Comparison of ENCODE assay signal across 11 mouse cellular contexts in genomic region chr2:132513371-132514181, GRCm38 (mm10).
A peak's percentile ranks its signal among the peaks of the same experiment; 100 is the strongest.
DNase-seq lines count a peak whose midpoint lies in the region; ATAC-seq and TF ChIP-seq lines count a peak whose summit lies in the region.
"Had no signal": no experiment of that assay in that cellular context is flagged by ENCODE, and none has a peak within 500 bp of the region (broad histone marks: within the 10 kb centered on the region; RNA-seq: fewer than 3 reads in every experiment).

No protein-coding gene starts in this region.

- WGBS in liver, embryonic 11.5 days, result 64% methylated on average over 12 of the region's 12 CpGs
- WGBS in kidney, adult 2 months, result 72% methylated on average over 12 of the region's 12 CpGs

- H3K27ac ChIP-seq in liver, embryonic 11.5 days (ENCODE audit: low read depth, low read length), result no peak overlapping the region
- no peak overlapping the region for H3K27ac ChIP-seq in kidney, adult 2 months (ENCODE audit: insufficient read depth, low read depth, low read length)
- H3K27ac ChIP-seq: macrophage; neural tube, embryonic 13.5 days; stomach, postnatal 0 days had no signal

- TF ChIP-seq POLR2A in kidney, adult 2 months (IDR thresholded peaks at IDR 0.05; ENCODE audit: low read depth, low read length), result no peak

- no peaks in the 10 kb centered on the region for H3K27me3 ChIP-seq in liver, embryonic 11.5 days (replicated peaks; ENCODE audit: control insufficient read depth, insufficient read depth, low read length)
- H3K27me3 ChIP-seq in kidney, adult 2 months (replicated peaks; ENCODE audit: control insufficient read depth, insufficient read depth, low read length), result no peaks in the 10 kb centered on the region
- H3K27me3 ChIP-seq: neural tube, embryonic 13.5 days had no signal

- peak overlapping the region; percentile 76 for H3K4me2 ChIP-seq in liver, embryonic 11.5 days
- H3K4me2 ChIP-seq: neural tube, embryonic 13.5 days had no signal

- no peak for TF ChIP-seq CTCF in kidney, adult 2 months (conservative IDR thresholded peaks at IDR 0.05; ENCODE audit: insufficient read depth, insufficient read length, low read depth, low read length)

- H3K4me3 ChIP-seq in liver, embryonic 11.5 days (ENCODE audit: low read depth, low read length), result no peak overlapping the region
- no peak overlapping the region for H3K4me3 ChIP-seq in kidney, adult 2 months (ENCODE audit: insufficient read depth, low read depth, low read length)
- H3K4me3 ChIP-seq: neural tube, embryonic 13.5 days had no signal

- ATAC-seq in liver, embryonic 11.5 days (replicated peaks; ENCODE audit: low FRiP score), result no peak
- ATAC-seq in megakaryocyte-erythroid progenitor cell, adult 5-6 weeks (replicated peaks; ENCODE audit: low FRiP score, low TSS enrichment, poor library complexity, severe bottlenecking), result no peak

- no peak overlapping the region for H3K9ac ChIP-seq in liver, embryonic 11.5 days (ENCODE audit: low read depth, low read length)
- H3K9ac ChIP-seq: neural tube, embryonic 13.5 days had no signal

- intact Hi-C loops in left cerebral cortex, postnatal 4 days (cut with DNase I), result loop anchor here (10.0 kb wide), 1 partner anchor 391 kb away; no protein-coding TSS in a partner anchor

- H3K36me3 ChIP-seq in liver, embryonic 11.5 days (ENCODE audit: control insufficient read depth, insufficient read depth, low read length), result no peaks in the 10 kb centered on the region
- no peaks in the 10 kb centered on the region for H3K36me3 ChIP-seq in kidney, adult 2 months (ENCODE audit: control insufficient read depth, insufficient read depth, low read length)
- H3K36me3 ChIP-seq: neural tube, embryonic 13.5 days had no signal

- DNase-seq in liver, embryonic 11.5 days (ENCODE audit: low spot score), result no peak
- DNase-seq in liver, result no peak
- DNase-seq in cerebellum, postnatal 10 days, result peak; percentile 75 to 78
- DNase-seq in left cerebral cortex, postnatal 4 days, result peak; percentile 36
- DNase-seq in thymus, postnatal 14 days, result peak; percentile 85
- no peak for DNase-seq in Muller cell, postnatal 12 days (ENCODE audit: inconsistent ontology term)
- DNase-seq in kidney, adult 2 months, result no peak

- H3K4me1 ChIP-seq in liver, embryonic 11.5 days (replicated peaks; ENCODE audit: control insufficient read depth, insufficient read depth, low read length), result peaks cover 28% of the 10 kb centered on the region
- H3K4me1 ChIP-seq in kidney, adult 2 months (ENCODE audit: control insufficient read depth, insufficient read depth, low read length), result no peaks in the 10 kb centered on the region
- H3K4me1 ChIP-seq: neural tube, embryonic 13.5 days had no signal

- H3K9me3 ChIP-seq in liver, embryonic 11.5 days (ENCODE audit: control insufficient read depth, low read length), result no peaks in the 10 kb centered on the region
- H3K9me3 ChIP-seq: neural tube, embryonic 13.5 days had no signal

Comparison
In these comparisons a context has a peak if more than half of its experiments do, and no peak if none do; other contexts are left out.
1. DNase-seq: peak in cerebellum, postnatal 10 days (2 of 2), left cerebral cortex, postnatal 4 days (single experiment) and thymus, postnatal 14 days (single experiment); none in liver, embryonic 11.5 days (single experiment), liver (single experiment), Muller cell, postnatal 12 days (single experiment) and kidney, adult 2 months (single experiment).